Mouse (Mus musculus) myocyte (in vitro differentiated cells): ENCODE measurements at regions not wholly inside any gene's neighbourhood (a gene's known extent, or its start where the extent isn't known, plus 50 kb on each side); places are given as distances from the start of the nearest gene placed in this dataset.

ENCODE experiments used
- CEBPB ChIP-seq: IDR thresholded peaks from 2 replicates; pipeline ENCODE4 v1.6.1; 2011; ENCODE audit warnings: mild to moderate bottlenecking, moderate library complexity; ENCODE audit not compliant: poor library complexity, insufficient read depth, severe bottlenecking
- E2F4 ChIP-seq: IDR thresholded peaks from one replicate; pipeline ENCODE4 v1.6.1; 2011; ENCODE audit warnings: mild to moderate bottlenecking, control low read depth, moderate library complexity; ENCODE audit not compliant: insufficient read depth

DNA sequence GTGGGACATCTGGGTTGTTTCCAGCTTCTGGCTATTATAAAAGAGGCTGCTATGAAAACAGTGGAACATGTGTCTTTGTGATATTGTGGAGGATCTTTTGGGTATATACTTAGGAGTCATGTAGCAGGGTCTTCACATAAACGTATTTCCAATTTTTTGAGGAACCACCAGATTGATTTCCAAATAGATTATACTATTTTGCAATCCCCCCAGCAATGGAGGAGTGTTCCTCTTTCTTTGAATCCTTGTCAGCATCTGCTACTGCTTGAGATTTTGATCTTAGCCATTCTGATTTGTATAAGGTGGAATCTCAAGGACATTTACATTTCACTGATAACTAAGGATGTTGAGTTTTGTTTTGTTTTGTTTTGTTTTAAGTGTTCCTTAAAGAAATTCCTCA lies 645.6 kb downstream of the Tlr4 start:
- TF ChIP-seq E2F4 (no peak), CEBPB (no peak)
